Mouse (Mus musculus): ENCODE measurements at regions not wholly inside any gene's neighbourhood (a gene's known extent, or its start where the extent isn't known, plus 50 kb on each side); places are given as distances from the start of the nearest gene placed in this dataset.

- peak in 1 of 2 experiments; percentile 4 for DNase-seq
Measured at GRCm38 (mm10) chr13:7306995-7307394, 658.4 kb upstream of the Pfkp start.

GRCm38 (mm10) chr13:7307396-7307795 is 658.8 kb upstream of the Pfkp start:
- no peak for DNase-seq

- no peak for DNase-seq
Measured at GRCm38 (mm10) chr13:7313474-7313873, 664.9 kb upstream of the Pfkp start.

- DNase-seq = peak; percentile 19 to 25
Measured at GRCm38 (mm10) chr13:7330151-7330550, 681.6 kb upstream of the Pfkp start.

GRCm38 (mm10) chr13:7345760-7346159 is 697.2 kb upstream of the Pfkp start:
- peak in 1 of 2 experiments; percentile 52 for DNase-seq

GRCm38 (mm10) chr13:7348431-7348830 is 699.9 kb upstream of the Pfkp start:
- DNase-seq = no peak

DNA sequence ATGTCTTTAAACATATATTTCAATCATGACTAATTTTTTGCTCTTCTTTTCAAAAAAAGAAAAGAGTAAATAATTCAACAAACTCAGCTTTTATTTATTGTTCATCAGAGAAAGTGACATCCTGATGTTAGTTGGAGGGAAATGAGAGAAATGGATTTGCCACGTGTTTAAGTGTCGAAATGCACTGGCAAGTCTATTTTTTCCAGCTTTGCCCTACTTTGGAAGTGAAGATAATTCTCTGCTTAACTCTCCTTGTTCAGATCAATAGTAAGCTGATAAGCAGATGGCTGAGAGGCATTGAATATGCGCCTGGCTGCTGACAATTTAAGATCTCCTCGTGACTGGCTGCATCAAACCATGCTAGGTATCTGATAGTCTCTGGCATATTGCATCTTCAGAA is 704.4 kb upstream of the Pfkp start:
- DNase-seq = no peak

DNA sequence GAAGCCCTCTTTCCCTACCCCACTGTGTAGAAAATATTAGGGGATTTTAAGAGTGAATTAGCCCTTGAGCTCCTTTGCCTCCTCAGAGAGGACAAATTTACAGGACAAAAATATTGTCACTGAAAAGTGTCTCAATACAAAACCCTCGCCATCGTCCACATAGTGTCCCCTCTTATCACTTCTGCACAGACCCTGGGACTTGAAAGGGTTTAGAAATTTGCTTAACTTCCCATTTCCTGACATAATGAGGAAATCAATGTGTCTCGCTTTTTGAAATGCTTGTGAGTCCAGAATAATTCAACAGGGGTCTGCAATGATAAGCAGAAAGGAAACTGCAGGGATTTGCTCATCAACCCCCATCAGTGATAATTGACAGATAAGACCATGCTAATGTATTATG is 708.5 kb upstream of the Pfkp start:
- no peak for DNase-seq

DNA sequence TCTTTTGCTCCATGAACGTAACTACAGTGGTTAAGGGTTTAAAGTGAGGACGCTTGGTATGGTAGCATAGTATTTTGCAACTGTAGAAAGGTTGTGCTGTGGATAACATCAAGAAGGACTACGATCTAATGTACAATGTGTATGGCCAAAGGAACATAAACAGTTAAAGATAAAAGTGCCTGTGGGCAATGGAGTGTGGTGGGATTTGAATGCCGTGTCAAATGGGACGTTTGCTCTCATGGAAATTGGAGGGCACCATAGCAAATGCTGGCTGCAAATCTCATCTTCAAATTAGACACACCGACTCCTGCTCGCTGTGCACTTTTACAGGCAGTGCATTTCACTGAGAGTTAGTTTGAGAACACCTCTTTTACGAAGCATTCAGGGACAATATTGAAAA is 725.0 kb upstream of the Pfkp start:
- DNase-seq = no peak

- no peak for DNase-seq
Measured at GRCm38 (mm10) chr13:7374993-7375627, 726.5 kb upstream of the Pfkp start.

DNA sequence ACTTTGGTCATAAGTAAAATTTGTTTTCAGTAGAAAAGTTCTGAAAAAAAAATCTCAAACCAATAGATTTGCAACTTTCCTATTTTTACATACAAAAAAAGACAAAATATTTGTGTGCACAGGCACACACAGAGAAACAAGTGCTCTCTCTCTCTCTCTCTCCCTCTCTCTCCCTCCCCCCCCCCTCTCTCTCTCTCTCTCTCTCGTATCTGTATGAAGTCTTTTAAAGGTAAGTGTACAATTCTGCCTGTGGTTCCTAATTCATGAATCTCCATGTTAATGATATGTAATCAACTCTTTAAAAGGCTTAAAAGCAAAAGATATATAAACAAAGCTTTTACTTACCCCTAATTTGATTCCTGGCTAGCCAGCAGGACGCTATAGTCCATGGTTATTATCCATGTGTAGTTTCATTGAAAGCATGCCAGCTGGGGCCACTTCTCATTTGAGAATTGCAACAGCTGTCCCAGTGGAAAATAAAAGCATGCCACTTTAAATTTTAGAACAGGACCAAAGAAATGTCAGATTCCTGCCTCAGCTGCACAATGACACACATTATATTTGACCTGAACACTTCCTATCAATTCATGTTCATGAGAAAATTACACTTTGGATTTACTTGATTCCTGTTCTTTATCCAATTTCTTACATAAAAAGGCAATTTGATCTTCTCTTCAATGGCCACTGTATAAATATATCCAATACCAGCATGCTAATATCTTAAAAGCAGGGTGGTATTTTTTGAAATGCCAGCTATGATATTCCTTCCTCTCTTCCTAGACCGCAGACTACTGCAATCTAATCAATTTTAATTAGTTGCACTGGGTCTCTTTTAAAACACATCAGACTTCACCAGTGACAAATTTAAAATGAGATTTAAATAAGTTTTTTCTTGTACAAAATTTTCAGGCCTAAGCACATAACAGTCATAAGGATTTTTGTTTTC is 766.0 kb upstream of the Pfkp start:
- DNase-seq = no peak

- no peak for DNase-seq
Measured at GRCm38 (mm10) chr13:7427750-7428149, 774.9 kb upstream of the Adarb2 start.

DNA sequence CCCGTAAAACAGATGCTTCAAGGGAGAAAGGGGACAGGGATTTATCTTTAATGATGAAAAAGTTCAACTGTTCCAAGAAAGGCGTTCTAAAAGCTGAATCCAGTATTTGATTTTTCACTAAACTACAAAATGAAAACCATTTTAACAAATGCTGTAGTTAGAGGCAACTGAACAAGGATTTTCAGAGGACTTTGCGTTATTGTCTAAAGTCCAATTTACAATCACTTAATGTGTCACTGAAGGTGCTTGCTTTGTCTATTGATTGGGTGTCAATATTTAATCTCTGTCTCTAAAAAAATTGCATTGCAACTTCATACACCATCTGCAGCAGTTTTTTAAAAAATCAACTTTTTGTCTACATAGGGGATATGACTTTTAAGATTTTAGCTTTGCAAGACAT is 773.4 kb upstream of the Adarb2 start:
- DNase-seq = no peak

- no peak for DNase-seq
Measured at GRCm38 (mm10) chr13:7451434-7452002, 751.1 kb upstream of the Adarb2 start.

GRCm38 (mm10) chr13:7475661-7476060 is 727.0 kb upstream of the Adarb2 start:
- DNase-seq = no peak

DNA sequence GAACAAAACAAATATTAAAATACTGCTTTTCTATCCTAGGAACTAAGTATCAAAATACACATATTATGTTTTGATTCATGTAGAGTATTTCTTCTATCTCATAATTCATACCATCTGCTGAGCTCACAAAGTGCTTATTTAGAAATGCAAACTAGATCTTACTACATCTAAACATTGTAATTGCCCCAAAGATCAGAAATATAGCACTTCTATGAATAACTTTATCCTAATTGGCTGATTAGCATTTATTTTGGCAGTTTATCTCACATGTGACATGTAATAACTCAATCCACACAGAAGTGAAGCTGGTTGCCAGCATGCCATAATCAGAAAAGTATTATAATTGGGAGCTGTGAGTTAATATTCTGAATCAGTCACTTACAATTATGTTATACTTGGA is 684.6 kb upstream of the Adarb2 start:
- DNase-seq = no peak

DNA sequence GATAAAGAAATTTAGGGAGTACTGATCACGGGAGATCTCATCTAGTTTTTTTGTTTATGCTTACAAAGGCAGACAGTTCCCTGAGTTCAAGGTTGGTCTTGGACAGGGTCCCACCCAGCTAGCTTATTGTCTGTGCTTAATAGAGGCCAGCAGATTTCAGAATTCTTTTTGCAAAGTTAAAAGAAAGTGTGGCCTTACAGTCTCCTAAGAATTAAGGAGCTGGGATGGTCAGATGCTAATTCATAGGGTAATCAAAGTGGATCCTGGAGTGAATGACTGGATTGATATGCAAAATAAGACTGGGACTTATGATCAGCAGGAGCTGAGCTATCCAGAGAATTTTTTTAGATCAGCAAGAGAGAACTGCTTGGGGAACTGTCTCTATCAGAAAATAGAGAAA is 678.2 kb upstream of the Adarb2 start:
- DNase-seq = no peak

DNA sequence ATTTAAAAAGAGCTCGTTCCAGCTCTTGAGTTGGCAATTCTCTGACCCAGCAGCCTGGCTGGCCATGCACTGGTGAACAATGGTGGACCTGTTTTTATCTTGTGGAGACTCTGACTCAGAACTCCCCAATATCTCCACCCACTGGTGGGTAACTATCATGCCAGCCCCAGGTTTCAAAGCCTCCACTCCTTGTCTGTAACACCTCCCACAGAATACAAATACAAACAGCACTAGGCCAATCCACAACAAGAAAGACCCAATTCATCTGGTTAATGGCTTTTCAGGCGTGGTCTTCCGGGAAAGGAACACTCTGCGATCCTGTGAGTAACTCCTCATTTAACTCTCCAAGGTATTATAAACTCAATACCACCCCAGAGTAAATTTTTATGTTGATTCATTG is 663.8 kb upstream of the Adarb2 start:
- no peak for DNase-seq

- DNase-seq = no peak
Measured at GRCm38 (mm10) chr13:7584022-7584421, 618.6 kb upstream of the Adarb2 start.
